Mouse (Mus musculus) forebrain, embryonic 15.5 days (tissue): ENCODE measurements around the gene Tpcn2. TPM values are rescaled to one million over a fixed set of nuclear protein-coding genes. Genes with fewer than 3 reads are reported as not detected.
A peak's percentile ranks its signal among the peaks of the same experiment; 100 is the strongest.

ENCODE experiments used
- ATAC-seq: fragments of 200-750 bp; cut with Nextera tagmentation; replicated peaks from 2 replicates; pipeline ENCODE4 v1.8.0; 2017; ENCODE audit warnings: mild to moderate bottlenecking, moderate TSS enrichment, moderate library complexity
- H3K27ac ChIP-seq: fragments of 300-500 bp; sonication (generic); replicated peaks from 2 replicates; pipeline ENCODE4 v1.5.1; 2015; ENCODE audit warnings: mild to moderate bottlenecking, inconsistent platforms
- H3K27me3 ChIP-seq: fragments of 300-500 bp; sonication (generic); 2 replicates; pipeline ENCODE4 v1.6.1; 2015; ENCODE audit warnings: inconsistent platforms
- H3K36me3 ChIP-seq: fragments of 300-500 bp; sonication (generic); 2 replicates; pipeline ENCODE4 v1.6.1; 2015; ENCODE audit warnings: mild to moderate bottlenecking, inconsistent platforms
- H3K4me1 ChIP-seq: fragments of 300-500 bp; sonication (generic); 2 replicates; pipeline ENCODE4 v1.6.1; 2015; ENCODE audit warnings: inconsistent platforms
- H3K4me2 ChIP-seq: fragments of 300-500 bp; sonication (generic); replicated peaks from 2 replicates; pipeline ENCODE4 v1.6.1; 2015; ENCODE audit warnings: mild to moderate bottlenecking, inconsistent platforms
- H3K4me3 ChIP-seq: fragments of 300-500 bp; sonication (generic); 2 replicates; pipeline ENCODE4 v1.5.1; 2015; ENCODE audit warnings: mild to moderate bottlenecking, inconsistent platforms
- H3K9ac ChIP-seq: fragments of 300-500 bp; sonication (generic); replicated peaks from 2 replicates; pipeline ENCODE4 v1.6.1; 2015; ENCODE audit warnings: mild to moderate bottlenecking, inconsistent platforms
- H3K9me3 ChIP-seq: fragments of 300-500 bp; sonication (generic); 2 replicates; pipeline ENCODE4 v1.6.1; 2016; ENCODE audit warnings: inconsistent platforms
- WGBS: fragments of 180-500 bp; shearing (Covaris S2); methylation state at CpG from one replicate; pipeline ENCODE4 v1.1.7; 2015; ENCODE audit warnings: mixed read lengths; 5-methylcytosine and 5-hydroxymethylcytosine counted together
- polyA plus RNA-seq: library from polyadenylated mRNA; unstranded; fragments of >200 nt; fragmentation: Nextera tagmentation; extraction: Ambion mirVana; gene quantifications from 2 replicates; pipeline ENCODE4 v1.2.1, GENCODE M21; 2015

Gene Tpcn2
- polyA plus RNA-seq, 1 experiment from 2014 or later, result 2.9 TPM

GRCm38 (mm10) chr7:145189342-145189741 lies 94.5 kb downstream of the Tpcn2 start:
- H3K27me3 ChIP-seq, result no peaks in the 10 kb centered on the region
- no peaks in the 10 kb centered on the region for H3K36me3 ChIP-seq
- H3K4me2 ChIP-seq, result no peak overlapping the region
- no peak overlapping the region for H3K9ac ChIP-seq
- peaks cover 6% of the 10 kb centered on the region for H3K4me1 ChIP-seq
- H3K4me3 ChIP-seq, result no peak overlapping the region
- WGBS, result 51% methylated on average over 8 of the region's 8 CpGs
- no peak overlapping the region for H3K27ac ChIP-seq
- no peaks in the 10 kb centered on the region for H3K9me3 ChIP-seq
- no peak for ATAC-seq

DNA sequence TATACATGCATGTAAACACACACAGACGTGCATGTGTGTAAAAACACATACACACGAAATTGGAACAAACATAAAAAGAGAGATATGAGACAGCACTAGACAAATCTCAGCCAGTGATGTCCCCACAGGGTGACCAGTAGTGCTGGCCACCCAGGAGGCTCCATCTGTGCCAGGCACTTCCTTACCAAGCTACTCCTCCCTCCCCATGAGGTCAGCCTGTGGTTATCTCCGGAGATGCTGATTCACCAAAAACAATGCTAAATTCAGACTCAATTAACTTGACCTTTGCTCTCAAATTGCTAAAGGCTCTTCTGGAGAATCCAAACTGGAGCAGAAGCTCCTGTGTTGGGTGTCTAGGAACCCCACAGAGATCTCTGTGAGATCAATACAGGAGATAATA lies 96.0 kb downstream of the Tpcn2 start:
- Histone ChIP-seq H3K9ac (no peak overlapping the region), H3K9me3 (no peaks in the 10 kb centered on the region), H3K36me3 (no peaks in the 10 kb centered on the region), H3K27me3 (no peaks in the 10 kb centered on the region), H3K4me1 (no peaks in the 10 kb centered on the region), H3K4me2 (no peak overlapping the region), H3K4me3 (no peak overlapping the region), H3K27ac (no peak overlapping the region)
- ATAC-seq, result no peak
- 74% methylated on average over 3 of the region's 3 CpGs for WGBS

- Histone ChIP-seq H3K4me2 (no peak overlapping the region), H3K4me3 (no peak overlapping the region), H3K9me3 (no peaks in the 10 kb centered on the region), H3K27ac (no peak overlapping the region), H3K4me1 (peaks cover 20% of the 10 kb centered on the region), H3K36me3 (no peaks in the 10 kb centered on the region), H3K27me3 (no peaks in the 10 kb centered on the region), H3K9ac (no peak overlapping the region)
- ATAC-seq, result peak; percentile 46; the same call in 1 of the 2 replicates
- 52% methylated on average over 4 of the region's 4 CpGs for WGBS
Measured at GRCm38 (mm10) chr7:145182388-145182787, 101.4 kb downstream of the Tpcn2 start.

DNA sequence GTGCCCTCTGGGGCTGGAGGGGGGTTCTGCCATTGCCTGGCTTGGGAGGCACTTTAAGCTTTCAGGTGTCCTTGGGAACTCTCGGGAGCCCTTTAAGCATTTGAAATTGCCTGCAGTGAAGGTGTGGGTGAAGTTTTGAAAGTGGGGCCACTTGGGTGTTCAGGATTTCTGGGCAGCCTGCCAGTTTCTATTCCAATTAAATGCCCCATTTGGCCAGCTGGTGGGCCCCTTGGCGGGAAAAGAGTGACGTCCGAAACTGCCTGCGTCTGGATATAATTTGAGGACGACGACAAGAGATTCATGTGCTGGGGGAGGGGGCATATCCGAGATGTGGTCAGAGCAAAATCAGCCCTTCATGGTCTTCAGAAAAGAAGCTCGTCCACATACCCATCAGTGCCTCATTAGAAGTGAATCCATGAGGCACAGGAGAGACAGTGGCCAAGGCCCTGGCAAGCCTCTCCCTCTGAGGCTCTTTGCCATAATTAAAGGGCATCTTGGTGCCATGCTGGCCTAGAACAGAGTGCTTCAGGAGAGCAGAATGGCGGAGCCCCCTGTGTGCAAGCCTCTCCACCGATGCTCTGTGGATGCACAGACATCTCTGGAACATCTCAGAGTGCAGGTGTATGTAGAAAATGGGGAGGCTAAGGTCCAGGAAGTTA lies 102.3 kb downstream of the Tpcn2 start:
- H3K27me3 ChIP-seq, result no peaks in the 10 kb centered on the region
- no peaks in the 10 kb centered on the region for H3K36me3 ChIP-seq
- 24% methylated on average over 11 of the region's 11 CpGs for WGBS
- H3K27ac ChIP-seq, result no peak overlapping the region
- H3K9me3 ChIP-seq, result no peaks in the 10 kb centered on the region
- no peak overlapping the region for H3K9ac ChIP-seq
- H3K4me1 ChIP-seq, result peaks cover 24% of the 10 kb centered on the region
- no peak overlapping the region for H3K4me3 ChIP-seq
- 0 out of 2 replicates have a peak, but pooled peaks have one; percentile 19 for ATAC-seq
- no peak overlapping the region for H3K4me2 ChIP-seq

- H3K27ac ChIP-seq, result no peak overlapping the region
Measured at GRCm38 (mm10) chr7:145179691-145180091, 104.1 kb downstream of the Tpcn2 start.

DNA sequence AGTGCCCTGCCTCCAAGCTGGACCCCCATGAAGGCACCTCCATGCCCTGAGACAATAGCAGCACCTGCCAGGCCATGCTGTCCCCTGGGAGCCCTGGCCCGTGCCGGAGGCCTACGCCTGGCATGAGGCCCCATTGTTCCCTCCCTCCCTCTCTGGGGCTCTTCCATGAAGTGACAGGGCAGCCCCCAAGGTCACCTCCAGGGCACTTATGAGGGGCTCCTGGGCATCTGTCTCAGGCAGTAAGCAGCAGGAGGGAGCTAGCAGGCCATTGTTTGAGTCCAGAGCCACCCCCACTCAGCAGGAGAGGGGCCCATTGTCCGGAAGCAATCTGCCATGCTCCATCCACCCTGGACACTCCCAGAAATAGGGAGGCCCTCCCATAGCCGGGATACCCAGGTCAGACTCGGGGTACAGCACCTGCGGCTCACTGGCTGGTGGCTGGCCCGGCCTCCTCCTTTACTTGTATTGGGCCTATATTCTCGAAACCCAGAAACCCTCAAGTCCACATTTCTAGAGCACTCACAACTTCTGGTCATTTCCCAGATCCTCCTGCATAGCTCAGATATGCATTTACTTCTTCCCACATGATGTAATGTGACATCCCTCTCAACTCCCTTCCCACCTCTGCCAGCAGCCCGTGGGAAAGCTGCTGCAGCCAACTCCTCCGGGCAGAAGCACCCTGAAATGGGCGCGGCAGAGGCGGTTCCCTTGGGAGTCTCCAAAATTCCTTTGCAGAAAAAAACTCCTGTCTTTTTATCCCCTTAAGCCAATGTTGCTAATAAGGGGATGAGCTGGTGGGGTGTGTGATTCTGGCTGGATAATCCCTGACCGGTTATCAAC lies 106.8 kb downstream of the Tpcn2 start:
- no peaks in the 10 kb centered on the region for H3K27me3 ChIP-seq
- no peak overlapping the region for H3K4me3 ChIP-seq
- no peak overlapping the region for H3K4me2 ChIP-seq
- 37% methylated on average over 15 of the region's 15 CpGs for WGBS
- no peak overlapping the region for H3K27ac ChIP-seq
- H3K9me3 ChIP-seq, result no peaks in the 10 kb centered on the region
- H3K4me1 ChIP-seq, result peaks cover 29% of the 10 kb centered on the region
- ATAC-seq, result no peak
- no peaks in the 10 kb centered on the region for H3K36me3 ChIP-seq
- no peak overlapping the region for H3K9ac ChIP-seq

More at GRCm38 (mm10) chr7:145179691-145180091, 104.1 kb downstream of the Tpcn2 start:
- 27% methylated on average over 5 of the region's 5 CpGs for WGBS
- Histone ChIP-seq H3K9ac (no peak overlapping the region), H3K4me1 (peaks cover 24% of the 10 kb centered on the region), H3K9me3 (no peaks in the 10 kb centered on the region), H3K4me2 (no peak overlapping the region), H3K36me3 (no peaks in the 10 kb centered on the region), H3K27me3 (no peaks in the 10 kb centered on the region), H3K4me3 (no peak overlapping the region)
- no peak for ATAC-seq

GRCm38 (mm10) chr7:145173563-145173962 lies 110.2 kb downstream of the Tpcn2 start:
- H3K27ac ChIP-seq, result peak overlapping the region; percentile 60
- no peaks in the 10 kb centered on the region for H3K36me3 ChIP-seq
- WGBS, result 35% methylated on average over 15 of the region's 15 CpGs
- H3K9ac ChIP-seq, result no peak overlapping the region
- no peaks in the 10 kb centered on the region for H3K27me3 ChIP-seq
- H3K4me3 ChIP-seq, result no peak overlapping the region
- no peak for ATAC-seq
- peaks cover 23% of the 10 kb centered on the region for H3K4me1 ChIP-seq
- no peak overlapping the region for H3K4me2 ChIP-seq
- no peaks in the 10 kb centered on the region for H3K9me3 ChIP-seq

DNA sequence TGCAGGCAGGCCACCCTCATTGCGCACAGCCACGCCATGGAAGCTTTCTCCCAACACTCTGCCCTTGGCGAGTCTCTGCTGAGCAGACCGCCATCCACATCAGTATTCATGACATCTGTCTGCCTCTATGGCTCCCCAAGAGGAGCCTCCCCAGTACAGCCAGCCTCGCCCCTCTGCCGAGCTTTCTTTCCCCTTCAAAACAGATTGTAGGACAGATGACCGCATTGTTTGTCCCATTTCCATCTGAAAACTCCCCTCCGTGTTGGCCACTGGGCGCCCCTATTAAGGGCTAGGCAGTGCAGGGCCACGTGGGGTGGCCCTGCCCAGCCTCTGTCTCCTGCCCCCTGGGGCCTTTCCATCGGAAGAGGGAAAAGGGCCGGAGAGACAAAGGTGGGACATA lies 110.7 kb downstream of the Tpcn2 start:
- peaks cover 23% of the 10 kb centered on the region for H3K4me1 ChIP-seq
- H3K4me3 ChIP-seq, result no peak overlapping the region
- H3K9me3 ChIP-seq, result no peaks in the 10 kb centered on the region
- no peaks in the 10 kb centered on the region for H3K36me3 ChIP-seq
- H3K27ac ChIP-seq, result peak overlapping the region; percentile 60
- H3K27me3 ChIP-seq, result no peaks in the 10 kb centered on the region
- WGBS, result 5% methylated on average over 12 of the region's 12 CpGs
- H3K9ac ChIP-seq, result no peak overlapping the region
- peak; percentile 85 for ATAC-seq
- H3K4me2 ChIP-seq, result no peak overlapping the region

GRCm38 (mm10) chr7:145169703-145170102 lies 114.1 kb downstream of the Tpcn2 start:
- H3K9me3 ChIP-seq, result no peaks in the 10 kb centered on the region
- peaks cover 19% of the 10 kb centered on the region for H3K4me1 ChIP-seq
- H3K27me3 ChIP-seq, result no peaks in the 10 kb centered on the region
- no peak overlapping the region for H3K9ac ChIP-seq
- peak; percentile 44 for ATAC-seq
- H3K27ac ChIP-seq, result no peak overlapping the region; the same call in 1 of the 2 replicates
- no peak overlapping the region for H3K4me2 ChIP-seq
- no peak overlapping the region for H3K4me3 ChIP-seq
- H3K36me3 ChIP-seq, result no peaks in the 10 kb centered on the region
- WGBS, result 42% methylated on average over 3 of the region's 3 CpGs

DNA sequence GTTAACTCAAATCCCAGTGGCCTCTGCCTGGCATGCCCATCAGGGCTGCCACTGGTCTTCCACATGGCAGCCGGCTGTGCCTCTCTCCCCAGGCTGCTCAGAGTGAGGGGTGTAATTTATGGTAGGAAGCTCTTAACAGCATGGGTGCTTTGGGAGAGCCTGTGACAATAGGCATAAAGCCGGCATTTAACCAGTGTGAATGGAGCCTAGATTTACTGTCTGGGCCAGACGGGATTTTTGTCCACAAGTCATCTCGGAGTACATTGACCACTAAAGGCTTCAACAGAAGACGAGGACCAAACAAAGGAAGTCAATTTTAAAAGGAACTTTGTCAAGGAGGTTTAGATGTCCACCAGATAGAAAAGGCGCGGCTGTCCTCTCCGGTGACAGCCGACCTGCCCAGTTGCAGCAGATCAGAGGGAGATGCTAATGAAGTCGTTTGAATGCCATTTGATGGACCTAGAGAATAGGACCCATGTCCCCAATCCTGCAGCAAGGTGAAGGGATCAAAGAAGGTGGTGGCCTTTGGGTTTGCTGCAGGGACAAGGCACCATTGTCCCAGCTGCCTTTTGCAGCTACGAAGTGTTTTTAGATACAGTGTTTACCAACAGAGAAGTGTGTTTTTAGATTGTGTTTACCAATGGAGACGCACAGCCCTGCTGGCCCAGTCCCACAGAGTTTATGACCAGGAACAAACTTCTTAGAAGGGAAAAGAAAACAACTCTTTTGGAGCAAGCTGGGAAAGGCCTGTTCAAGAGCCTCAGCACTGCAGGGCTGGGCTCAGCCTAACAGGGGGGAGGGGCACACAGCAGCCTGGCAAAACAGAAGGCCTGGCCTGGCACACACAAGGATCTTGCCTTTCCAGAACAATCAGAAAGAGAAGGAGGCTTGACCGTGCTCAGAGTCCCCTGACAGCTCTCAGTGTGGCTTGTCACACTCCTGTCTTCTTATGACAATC lies 124.2 kb downstream of the Tpcn2 start:
- no peak overlapping the region for H3K27ac ChIP-seq
- WGBS, result 16% methylated on average over 13 of the region's 13 CpGs
- H3K36me3 ChIP-seq, result no peaks in the 10 kb centered on the region
- no peak overlapping the region for H3K4me2 ChIP-seq
- H3K9ac ChIP-seq, result no peak overlapping the region
- no peaks in the 10 kb centered on the region for H3K9me3 ChIP-seq
- no peaks in the 10 kb centered on the region for H3K27me3 ChIP-seq
- H3K4me3 ChIP-seq, result no peak overlapping the region
- peak; percentile 51; the same call in 1 of the 2 replicates for ATAC-seq
- H3K4me1 ChIP-seq, result peaks cover 14% of the 10 kb centered on the region

GRCm38 (mm10) chr7:145155666-145156065 lies 128.1 kb downstream of the Tpcn2 start:
- Histone ChIP-seq H3K9ac (no peak overlapping the region), H3K9me3 (no peaks in the 10 kb centered on the region), H3K27ac (no peak overlapping the region), H3K4me1 (peaks cover 14% of the 10 kb centered on the region), H3K36me3 (no peaks in the 10 kb centered on the region), H3K27me3 (no peaks in the 10 kb centered on the region), H3K4me3 (no peak overlapping the region), H3K4me2 (no peak overlapping the region)
- no peak for ATAC-seq
- WGBS, result 81% methylated on average over 4 of the region's 4 CpGs
